Mouse (Mus musculus) right cerebral cortex, adult 18-20 months (tissue): ENCODE data around the gene Opcml.
A peak's percentile ranks its signal among the peaks of the same experiment; 100 is the strongest.

Experiments used
- DNase-seq: peaks from one replicate; pipeline ENCODE4 v3.0.0; 2022; ENCODE audit warnings: mixed read lengths

Opcml gene

DNA sequence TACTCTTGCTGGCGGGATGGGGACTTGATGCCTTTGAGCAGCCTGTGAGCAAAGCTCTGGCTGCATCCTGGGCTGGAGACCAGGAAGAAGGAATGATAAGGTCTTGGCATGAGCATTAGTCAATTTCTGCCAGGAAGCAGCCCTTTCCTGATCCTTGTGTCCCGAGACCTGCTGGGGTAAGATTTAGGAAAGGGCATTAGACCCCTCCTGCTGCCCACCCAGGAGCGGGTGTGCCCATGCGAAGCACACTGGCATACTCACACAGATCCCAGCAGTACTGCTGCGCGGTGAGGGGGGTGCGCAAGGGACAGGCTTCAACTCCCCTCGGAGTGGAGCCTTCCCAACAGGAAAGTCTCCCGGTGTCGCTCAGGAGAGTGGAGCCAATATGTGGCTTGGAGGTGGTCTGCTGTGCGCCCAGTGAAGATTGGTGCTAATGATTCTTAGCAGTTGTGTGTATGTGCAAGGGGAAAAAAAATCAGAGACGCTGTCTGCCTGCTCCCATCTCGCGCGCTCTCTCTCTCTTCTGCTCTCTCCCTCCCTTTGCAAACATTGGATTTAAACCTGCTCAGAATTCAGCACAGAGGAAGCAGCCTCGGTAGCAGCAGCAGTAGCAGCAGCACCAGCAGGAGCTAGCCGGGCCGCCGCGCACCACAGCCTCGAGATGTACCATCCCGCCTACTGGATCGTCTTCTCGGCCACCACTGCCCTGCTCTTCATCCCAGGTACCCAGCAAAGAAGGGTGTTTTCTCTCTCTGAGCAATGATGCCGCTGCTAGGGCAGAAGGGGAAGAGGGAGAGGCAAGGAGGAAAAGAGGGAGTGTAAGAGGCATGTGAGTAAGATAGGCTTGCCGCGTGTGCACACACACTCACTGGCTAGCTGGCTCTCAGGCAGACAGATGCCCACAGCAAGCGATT is at the start of gene Opcml:
Gene Opcml (plus strand): TSS at position 51 of the 914 bp plus-strand sequence.
- DNase-seq = peak; percentile 78

DNA sequence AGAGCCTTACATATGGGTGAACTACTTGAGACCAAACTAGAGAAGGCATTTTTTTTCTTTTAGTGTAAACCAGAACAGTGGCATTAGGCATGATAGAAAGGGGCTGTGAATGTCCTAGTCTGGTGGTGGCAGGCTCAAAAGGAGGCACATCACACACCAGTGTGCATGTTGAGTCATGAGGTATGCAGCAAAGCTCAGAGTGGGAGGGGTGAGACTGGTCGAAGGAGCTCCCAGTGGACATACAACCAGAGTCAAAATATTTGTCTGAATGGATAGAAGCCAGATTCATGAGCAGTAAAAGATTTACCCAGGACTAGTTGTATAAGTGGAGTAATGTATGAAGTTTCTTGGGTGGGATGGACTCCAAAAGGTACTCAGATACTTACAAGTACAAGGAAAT is 31.9 kb upstream of the Opcml start:
- DNase-seq = no peak

DNA sequence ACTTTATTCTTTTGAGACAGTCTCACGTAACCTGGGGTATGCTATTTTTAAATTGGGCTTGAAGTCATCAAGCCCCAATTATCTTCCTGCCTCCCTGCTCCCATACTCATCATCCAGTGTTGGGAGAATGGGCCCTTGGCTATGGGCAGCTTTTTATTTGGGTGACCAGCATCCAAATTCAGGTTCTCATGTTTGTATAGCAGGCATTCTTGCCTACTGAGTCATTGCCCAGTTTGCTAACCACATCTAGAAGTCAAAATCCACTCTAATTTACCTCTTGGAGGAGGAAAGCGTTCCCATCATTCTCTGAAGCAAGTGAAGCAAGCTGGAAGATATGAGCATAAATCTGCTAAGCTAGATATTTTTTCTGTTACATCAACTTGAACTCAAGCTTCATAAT is 29.4 kb upstream of the Opcml start:
- DNase-seq = no peak

DNA sequence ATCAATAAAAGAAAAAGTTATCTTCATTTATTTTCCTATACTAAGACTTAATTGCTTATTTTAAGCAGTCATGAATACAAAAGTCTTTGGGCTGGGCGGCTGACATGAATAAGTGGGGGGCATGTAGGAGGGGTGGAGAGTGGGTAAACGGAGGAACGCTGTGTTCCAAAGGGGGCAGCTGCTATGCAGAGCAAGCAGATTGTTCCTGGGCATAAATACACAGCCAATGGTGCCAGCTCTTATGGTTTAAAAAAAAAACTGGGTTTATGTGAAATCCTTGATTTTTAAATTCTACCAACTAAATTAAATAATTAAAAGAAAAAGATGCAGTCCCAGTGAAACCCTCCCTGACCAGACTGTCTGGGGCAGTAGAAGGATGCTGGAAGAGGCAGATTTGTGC is 24.1 kb upstream of the Opcml start:
- DNase-seq = peak; percentile 37

DNA sequence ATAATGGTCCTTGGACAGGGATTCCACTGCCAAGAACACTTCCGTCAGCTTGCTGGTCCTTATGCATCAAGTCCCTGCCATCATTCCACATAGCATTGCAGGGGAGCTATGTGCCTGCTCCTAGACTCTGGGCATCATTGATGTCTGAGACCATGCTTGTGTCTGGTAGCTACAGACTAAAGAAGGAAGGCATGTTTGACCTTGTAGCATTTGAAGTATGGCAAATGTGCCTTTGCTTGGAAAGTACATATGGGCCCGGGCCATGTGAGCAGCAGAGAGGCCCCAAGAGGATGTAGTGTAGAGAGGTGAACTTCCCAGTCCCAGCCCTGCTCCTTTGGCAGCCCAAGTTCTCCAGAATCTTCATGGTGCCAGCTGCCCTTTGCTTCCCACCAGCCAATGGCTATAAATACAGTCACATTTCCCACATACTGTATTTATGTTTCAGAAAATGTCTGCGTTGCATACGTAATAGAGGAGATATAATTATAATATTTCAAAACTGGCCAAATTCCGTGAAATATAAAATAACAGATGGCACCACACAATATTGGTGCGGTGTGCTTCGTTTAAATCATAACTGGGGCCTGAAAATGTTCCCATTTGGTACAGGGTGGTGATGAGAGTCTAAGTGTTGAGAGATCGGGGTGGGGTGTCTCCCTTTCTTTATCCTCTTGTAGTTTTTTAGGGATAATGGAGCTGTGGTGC is 23.2 kb upstream of the Opcml start:
- peak; percentile 15 for DNase-seq

DNA sequence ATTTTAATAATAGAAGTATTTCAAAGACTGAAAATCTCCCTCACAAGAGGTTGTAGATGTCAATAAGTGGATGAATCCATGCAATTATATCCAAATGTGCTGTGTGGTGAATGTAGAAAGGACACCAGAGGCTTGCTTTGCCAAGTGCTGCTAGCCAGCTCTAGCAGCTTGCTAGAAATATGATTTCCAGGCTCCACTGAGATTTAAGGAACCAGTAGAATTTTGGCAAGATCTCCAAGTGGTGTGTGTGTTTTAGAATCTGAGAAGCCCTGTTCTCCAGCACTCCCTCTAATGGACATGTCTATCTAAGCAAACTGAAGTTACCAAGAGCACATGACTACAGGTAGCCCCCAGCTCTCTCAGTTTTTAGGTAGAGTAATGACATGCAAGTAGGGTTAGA is 21.8 kb upstream of the Opcml start:
- no peak for DNase-seq

DNA sequence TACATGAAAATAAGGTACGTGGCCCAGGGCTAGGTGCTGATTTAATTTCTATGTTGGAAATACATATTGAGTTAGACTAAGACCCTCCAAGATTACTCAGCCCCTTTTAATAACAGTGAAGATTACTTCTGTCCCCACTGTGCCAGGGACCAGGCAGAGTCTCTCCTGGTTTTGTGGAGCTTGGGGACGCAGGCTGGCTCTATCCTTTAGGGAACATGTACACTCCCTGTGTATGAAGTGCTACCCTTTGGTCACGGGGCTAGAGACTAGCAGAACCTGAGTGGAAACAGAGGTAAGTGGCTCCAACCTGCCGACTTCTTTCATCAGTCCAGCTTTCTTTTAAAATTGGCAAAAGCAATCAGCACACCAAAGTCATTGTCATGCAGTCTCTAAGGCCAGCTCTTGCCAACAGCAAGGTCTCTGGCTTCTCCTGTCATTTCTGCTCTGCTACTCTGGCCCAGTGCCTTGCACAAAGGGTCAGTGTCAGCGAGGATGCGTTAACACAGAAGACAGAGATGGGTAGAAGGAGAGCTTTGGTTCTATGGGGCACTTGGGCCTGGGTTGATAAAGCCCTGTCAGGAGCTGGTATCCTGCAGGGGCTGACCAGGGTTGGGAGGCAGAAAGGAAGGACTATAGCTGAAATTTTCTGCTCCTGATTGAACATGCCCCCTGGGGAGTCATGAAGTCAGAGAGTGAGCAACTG is 9.1 kb upstream of the Opcml start:
- DNase-seq = no peak

DNA sequence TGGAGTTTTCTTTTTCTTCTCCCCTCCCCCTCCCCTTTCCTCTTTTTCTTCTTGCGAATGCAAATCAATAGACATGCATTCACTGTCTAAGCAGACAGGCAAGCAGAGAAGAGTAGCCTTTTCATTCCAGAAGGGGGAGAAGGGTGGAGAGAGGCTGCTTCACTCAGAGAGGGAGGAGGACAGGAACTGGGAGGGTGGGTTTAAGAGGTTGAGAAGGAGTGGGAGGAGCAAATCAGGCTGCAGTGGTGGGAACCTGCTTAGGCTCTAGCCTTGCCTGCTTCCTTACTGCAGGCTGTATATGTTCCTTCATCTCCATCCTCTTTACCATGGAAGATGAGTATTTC is 8.6 kb upstream of the Opcml start:
- DNase-seq = no peak

DNA sequence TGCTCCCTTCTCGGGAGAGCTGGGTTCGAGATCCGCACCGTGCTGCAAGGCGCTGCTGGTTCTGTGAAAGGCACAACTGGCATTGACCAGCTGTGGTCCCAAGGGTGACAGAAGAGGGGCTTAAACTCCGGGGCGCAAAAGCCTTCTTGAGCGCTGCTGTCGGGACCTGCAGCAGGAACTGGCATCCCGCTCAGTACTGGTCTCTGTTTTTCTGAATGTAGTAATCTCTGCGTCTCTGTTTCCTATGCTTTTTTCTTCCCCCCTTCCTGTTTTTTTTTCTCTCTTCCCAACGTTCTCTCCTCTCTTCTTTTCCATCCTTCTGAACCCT is 1.0 kb downstream of the Opcml start:
- DNase-seq = no peak

DNA sequence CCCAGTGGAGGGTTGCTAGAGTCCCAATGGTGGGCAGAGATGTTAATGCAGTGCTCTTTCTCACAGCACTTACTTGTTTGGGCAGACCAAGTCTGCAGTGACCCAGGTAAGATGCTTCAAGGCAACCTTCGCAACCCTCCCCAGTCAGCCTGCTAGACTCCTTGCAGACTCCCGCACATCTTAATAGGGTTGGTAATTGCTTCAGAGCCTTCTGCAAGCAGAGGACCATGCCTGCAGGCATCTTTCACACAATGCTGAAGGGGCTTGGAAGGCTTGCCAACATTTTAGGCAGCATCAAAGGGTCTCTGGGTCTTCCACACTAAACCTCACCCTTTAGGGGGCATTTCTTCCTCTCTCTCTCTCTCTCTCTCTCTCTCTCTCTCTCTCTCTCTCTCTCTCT is 1.7 kb downstream of the Opcml start:
- DNase-seq = no peak

DNA sequence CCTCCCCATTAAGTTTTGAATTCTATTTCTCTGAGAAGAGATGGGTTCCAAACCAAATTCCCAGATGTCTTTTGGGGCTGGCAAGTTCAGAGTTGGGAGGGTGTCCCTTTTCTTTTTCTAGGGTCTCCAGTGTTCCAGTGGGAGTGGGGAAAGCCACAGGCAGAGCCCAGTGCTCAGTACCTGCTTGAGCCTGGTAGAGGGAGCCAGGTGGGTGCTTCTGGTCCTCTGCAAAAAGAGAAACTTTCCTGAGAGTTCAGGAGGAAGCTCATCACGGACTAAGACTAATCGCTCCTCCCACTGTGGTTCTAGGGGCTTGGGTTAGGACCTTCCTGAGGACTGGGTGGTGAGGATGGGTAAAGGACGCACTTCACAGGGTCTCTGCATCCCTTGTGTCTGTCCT is 2.4 kb downstream of the Opcml start:
- no peak for DNase-seq

DNA sequence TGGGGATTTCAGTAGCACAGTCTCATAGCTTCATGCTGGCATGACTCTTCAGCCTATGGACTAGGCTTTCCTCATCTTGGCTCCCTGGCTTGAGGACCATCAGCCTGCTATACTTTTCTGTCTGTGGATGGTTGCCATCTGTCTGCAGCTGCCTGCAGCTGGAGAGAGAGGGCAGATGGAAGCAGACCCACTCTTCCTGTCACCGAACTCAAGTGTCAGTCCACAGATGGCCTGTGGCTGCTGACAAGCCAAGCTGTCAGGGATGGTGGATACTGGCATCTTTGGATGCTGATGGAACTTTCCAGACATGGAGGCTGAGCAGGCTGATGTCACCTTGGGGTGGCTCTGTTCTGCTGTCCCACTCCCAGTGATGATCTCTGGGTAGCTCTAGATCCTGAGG is 6.0 kb downstream of the Opcml start:
- no peak for DNase-seq

DNA sequence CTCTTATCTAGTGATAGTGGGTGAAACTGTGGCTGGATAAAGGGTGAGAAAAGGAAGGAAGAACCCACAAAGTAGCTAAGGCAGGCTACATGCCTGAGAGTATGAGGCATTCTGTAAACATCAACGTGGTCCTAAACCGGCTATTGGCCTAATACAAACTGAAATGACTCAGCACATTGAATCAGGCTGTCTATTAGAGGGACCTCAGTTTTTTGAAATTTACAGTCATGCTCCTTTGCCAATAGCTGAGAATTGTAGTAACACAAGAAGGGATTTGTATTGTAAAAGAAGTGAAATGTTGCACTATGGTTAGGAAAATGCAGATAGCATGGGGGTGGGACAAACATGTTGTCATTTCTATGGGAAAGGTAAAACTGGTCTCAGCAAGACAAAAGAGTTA is 10.4 kb downstream of the Opcml start:
- DNase-seq = no peak

DNA sequence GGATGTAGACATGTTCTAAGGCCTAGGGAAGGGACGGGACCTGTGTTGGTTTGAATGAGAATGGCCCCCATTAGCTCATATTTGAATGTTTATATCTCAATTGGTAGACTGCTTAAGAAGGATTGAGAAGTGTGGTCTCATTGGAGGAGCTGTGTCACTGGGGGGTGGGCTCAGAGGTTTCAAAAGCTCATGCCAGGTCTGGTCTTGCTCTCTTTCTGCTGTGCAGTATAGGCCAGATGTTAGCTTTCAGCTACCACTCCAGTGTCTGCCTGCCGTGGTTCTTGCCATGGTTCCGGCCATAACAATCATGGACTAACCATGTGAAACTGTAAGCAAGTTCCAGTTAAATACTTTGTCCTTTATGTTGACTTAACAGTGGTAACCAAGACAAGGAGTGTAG is 11.2 kb downstream of the Opcml start:
- DNase-seq = no peak

DNA sequence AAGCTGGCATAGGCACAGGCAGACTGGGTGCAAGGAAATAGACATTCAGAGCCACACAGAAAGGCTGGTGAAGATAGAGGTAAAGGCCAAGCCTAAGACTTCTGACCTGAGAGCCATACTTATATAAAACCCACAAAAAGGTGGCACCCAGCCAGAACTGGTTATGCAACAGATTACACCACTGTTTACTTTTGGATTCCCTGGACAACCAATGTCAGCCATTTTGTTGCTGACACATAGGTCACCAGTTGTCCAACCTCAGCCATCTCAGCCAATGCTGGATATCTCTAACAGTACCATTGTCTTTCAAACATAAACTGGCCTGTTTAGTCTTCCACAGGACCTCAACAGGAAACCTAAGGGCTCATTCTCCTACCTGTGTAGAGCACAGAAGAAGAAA is 11.8 kb downstream of the Opcml start:
- no peak for DNase-seq

DNA sequence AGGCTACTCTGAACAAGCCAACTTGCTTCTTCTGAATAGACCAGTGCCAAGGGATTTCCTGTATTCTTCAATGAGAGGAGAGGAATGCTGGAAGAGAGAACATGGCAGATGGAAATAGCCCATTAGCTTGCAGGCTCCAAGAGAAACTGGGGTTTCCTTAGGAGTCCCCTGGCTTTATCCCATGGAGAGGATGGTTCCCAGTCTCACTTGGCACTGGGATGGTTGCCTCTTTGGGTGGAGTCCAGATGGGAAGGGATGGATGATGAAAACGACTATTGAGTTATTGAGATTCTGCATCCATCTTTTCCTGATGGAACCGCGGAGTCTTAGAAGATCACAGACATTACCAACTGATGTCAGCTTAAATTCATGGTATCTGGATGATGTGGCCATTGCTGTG is 13.9 kb downstream of the Opcml start:
- DNase-seq = no peak

DNA sequence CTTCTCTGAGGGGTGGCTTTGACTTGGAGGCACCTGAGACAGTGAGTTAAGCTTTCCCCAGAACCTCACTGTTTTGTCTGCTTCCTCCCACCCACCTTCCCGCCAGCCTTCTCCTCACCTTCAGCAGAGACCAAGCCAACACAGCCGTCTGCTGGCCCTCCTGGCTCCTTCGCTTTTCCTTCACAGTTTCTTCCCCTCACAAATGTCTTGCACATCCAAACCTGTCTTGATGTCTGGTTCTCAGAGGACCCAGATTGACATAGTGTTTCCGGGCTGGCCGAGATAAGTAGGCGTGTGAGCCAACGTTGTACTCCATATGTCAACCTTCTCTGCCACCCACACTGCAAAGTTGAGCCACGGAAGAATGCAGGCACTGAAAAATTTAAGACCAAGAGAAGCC is 19.2 kb downstream of the Opcml start:
- peak; percentile 72 for DNase-seq

DNA sequence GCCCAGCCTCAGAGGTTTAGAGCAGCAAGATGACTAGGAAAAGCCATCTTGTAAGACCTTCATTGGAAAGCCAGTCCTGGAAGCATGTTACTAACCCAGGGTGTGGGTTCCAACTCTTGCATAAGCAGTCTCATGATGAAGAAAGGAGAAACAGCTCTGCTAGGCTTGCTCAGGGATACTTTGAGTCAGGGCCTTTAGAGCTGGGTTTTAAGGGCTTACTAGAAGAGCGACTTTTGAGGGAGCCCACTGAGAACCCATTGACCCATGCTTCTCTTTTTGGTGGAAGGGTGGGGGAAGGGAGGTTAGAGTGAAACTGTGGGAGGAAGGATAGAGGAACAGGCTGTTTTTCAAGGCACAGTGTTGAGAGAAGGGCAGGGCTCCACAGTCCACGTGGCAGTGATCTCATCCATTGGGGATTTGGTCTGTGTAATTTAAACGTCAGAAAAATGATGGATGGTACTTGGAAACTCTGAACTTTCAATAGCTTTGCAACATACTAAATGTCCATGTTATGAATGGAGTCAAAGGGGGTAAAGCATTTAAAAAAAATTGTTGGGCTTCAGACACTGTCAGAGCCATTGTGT is 22.7 kb downstream of the Opcml start:
- DNase-seq = no peak

DNA sequence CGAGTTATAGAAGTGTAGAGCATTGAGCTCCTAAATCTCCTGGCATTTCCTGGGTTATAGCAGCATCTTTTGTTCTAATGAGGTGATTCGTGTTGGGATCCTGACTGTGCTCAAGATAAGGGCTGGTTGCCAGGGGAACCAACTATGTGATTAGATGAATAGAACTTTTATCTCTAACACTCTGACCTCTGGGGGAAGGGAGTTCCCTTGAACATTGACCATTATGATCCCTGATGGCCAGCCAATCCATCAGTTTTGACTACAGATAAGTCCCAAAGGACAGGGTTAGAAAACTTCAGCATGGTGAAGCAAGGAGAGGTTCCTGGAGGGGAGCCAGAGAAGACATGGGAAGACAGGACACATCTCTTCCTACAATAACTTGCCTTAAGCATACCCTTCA is 23.6 kb downstream of the Opcml start:
- DNase-seq = no peak

DNA sequence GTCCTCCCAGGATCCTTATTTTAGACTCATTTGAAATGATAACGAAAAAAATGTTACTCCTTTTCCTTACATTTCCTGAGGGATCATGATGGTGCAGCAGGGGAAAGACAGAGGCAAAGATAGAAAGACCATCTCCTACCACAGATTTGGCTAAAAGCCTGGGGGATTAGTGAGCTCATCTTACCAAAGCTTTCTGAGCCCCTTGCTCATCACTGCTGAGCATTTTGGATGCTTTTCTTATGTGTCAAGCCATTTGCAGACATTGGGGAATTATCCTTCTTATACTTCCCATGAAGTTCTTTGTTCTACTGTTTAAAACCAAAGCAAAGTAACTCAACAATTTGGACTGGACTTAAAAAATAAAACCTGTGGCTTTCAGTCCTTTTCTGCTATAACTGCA is 30.6 kb downstream of the Opcml start:
- no peak for DNase-seq

DNA sequence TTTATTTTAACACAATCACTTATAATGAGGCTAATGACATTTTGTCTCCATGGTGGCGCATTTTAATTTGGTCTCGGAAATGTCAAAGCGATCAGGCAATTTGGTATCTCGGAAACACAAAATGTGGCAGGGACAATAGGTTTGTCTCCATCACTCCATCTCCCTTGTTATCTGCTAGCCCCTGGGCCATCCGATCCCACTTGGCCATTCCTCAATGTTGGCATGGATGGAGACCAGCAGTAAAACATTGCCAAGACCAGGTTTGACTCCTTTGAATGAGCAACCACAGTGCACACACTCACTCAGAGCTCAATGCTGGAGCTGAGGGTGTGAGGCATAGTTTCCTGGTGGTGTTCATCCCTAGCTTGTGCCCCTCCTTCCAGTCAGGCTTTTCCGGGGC is 32.1 kb downstream of the Opcml start:
- DNase-seq = no peak

DNA sequence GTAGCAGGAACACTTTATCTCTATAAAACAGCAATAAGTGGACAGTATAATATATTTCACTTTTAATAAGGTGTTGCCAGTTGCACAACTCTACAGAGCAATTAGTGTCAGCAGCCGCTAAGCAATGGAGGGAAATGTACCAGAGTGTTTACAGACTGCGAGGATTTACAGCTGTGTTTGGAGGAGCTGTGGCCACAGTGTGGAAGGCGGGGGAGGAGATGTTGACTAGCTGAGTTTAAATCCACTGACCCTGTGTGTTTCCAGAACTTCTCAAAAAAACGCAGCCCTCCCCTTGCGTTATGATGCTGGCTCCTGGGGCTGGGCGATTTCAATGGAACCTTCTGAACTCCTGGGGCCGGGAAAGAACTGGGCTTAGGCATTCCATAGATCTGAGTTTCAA is 33.8 kb downstream of the Opcml start:
- DNase-seq = no peak

DNA sequence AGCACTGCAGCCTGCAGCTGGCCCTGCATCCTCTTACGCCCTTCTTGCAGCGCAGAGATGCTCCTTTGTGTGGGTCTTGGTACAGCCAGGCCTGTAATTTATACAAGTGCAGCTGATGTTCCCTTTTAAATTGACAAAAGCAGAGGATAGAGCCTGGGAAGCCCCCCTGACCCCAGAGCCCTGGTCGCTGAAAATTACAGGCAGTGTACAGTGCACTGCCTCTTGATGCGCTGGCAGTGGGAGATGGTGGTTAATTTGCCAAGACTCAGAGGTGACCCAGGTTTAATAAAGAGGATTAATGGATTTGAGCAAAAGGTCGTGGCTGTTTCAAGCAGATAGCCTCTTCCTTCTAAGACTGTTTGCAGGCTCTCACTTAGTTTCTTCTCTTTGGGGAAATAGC is 39.9 kb downstream of the Opcml start:
- DNase-seq = no peak

DNA sequence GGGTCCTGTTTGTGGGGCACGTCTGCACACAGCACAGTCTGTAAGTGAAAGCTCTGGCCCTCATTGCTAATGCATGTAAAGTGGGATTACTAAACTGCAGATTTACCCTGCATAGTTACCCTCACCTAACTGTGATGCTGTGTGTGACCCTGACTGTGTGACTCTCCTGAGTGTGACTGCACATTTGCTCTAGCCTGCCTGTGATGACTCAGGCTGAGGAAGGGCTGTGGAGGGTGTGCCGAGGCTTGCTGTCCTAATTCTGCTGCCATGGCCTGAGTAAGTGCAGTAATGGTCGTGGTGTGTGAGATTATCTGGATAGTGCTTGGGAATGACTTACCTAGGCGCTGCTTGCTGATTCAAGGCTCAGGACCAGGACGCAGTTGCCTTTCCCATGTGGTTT is 52.2 kb downstream of the Opcml start:
- no peak for DNase-seq
